Mouse (Mus musculus): ENCODE measurements at regions not wholly inside any gene's neighbourhood (a gene's known extent, or its start where the extent isn't known, plus 50 kb on each side); places are given as distances from the start of the nearest gene placed in this dataset.
A peak's percentile ranks its signal among the peaks of the same experiment; 100 is the strongest.

DNA sequence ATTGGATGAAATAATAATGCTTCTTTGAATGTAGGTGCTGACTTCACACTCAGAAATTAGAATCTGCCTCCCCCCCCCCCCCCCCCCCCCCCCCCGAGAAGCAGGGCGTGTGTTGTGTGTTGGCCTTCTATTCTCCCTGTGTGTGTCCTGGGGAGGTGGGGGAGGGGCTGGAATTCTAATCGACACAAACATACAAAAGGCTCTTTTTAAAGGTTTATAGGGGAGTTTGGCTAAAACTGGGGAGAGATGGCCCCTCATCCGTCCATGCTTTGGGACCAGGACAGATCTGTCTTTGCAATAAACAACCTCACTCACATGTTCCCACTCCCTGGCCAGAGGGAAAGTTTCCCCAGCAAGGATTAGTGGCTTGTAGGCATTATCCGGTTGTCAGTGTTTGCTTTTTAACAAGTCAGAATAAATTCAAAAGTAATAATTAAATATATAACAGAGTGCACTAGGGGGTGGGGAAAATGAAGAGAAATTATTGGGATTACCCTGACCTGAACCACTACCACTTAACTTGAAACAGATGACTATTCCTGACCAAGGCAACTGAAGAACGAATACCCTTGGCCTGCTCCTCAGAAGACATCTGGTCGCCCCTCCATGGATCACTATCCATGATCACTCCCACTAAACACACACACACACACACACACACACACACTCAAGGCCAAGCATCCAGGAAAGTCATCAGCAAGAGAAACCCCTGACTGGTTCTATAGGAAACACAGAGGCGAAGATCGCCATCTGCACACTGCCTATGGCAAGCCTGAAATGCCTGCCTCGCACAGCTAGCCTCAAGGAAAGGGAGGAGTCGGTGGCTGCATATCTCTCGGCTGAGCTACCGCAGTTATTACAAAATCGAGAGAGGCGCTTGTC, 223.5 kb upstream of the Rgma start:
- no peak for DNase-seq

DNA sequence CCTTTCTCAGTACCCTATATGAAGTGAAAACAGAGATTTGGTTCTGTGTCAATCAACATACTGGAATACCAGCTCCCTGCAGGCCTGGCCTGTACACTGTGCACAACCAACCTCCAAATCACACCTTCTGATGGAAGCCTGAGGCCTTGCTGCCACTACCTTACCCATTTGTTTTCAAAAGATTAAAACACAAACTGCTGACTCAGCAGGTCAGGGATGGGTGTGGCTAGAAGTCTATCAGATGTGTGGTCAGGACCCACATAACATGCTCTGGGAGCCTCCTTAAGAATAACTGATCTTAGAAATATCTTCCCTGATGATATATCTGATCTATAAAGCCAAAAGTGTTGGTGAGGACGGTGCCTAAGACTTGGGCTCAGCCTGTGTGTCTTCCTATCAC, 221.6 kb upstream of the Rgma start:
- DNase-seq: no peak

DNA sequence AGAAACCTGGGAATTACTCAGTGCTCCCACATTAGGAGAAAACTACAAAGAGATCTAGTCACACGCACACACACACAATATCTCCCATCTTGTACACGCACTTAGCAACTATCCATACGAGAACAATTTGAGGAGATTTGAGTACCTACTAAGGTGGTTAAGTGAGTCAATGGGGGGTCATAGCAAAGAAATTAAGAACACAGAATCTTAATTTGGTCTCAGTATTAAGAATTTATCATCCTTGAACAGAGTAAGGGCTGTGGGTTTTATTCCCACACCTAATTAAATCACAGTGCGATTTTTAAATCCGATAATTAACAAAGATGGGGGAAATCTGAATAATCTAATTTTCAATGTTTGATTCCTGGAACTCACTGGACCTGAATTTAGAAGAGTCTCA, 216.5 kb upstream of the Rgma start:
- no peak for DNase-seq

DNA sequence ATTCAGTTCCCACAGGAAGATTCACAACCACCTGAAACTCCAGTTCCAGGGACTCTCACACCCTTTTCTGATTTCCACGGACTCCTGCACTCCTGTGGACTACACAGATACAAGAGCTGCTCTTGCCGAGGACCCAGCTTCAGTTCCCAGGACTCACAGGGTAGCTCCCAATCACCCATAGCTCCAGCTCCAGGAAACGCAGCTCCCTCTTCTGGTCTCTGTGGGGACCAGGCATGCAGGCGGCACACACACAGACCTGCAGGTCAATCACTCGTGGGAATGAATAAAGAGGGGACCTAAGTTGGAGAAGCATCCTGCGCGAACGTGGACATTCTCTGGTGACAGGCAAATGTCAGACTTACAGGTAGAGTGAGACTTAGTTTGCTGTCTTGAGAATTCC, 214.3 kb upstream of the Rgma start:
- no peak for DNase-seq

DNA sequence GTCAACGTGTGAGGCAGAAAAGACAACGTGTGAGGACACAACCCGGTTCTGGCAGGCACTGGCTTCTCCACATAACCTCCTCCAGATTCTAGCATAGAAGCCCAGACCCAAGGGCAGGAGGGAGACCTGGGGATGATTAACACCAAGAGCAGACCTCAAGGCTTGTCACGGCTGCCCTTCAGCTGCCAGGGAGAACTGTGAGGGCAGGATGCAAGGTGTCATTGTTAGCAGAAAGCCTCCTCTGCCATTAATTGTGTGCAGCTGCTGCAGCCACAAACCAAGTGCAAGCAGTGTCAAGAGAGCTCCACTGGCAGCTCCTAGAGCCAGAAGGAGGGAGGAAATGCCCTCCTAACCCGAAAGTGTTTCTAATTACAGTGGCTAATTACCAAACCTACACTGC, 211.6 kb upstream of the Rgma start:
- no peak for DNase-seq

DNA sequence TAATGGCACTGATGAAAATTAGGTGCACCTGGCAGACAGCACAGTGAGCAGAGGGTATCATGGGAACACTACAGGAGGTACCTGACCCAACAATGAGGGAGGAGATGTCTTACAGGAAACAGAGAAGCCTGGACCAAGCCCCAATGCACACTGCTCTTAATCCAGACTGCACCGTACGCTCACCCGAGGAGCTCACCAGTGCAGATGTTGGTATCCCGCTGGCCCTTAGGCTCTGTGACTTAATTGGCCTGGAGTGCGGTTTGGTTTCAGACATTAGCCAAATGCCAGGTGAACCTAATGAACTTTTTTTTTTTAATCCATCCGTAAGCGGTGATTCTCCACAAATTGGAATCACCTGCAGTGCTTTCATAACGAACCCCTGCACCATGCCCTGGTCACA, 209.8 kb upstream of the Rgma start:
- no peak for DNase-seq

DNA sequence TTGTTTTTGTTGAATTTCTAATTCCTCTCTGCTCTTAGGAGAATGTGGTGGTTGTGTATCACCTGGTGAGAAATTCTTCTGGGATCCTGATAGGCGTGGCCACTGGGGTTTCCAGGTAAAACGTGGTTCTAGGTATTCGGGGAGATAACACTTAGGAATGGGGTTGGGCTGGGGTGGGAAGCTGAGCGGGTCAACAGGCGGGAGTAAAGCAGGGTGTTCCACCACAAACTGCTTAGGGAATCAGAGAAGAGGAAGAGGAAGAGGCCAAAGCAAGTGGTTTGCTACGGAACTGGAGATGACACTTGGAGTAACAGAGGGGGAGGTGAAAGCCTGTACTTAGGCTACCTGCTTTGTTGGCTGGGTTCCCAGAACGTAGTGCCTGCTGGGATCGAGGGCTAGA, 205.9 kb upstream of the Rgma start:
- no peak for DNase-seq

DNA sequence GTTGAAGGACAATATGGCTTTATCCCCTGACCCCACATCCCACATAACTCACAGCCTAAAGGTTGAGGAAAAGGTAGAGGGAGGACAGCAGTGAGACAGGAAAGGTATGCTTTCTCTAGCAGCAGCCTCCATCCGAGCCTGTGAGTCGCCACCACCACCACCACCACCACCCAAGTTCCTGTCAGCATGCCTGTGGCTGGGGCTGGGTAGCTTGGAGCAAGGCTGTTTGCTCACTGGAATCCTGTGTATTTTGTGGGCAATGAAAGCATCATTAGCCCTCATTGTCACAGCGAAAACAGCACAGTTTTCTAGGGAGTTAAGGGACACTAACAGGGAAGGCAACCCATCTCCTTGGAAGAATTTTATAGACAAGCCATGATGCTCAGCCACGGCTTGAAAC, 202.7 kb upstream of the Rgma start:
- no peak for DNase-seq

DNA sequence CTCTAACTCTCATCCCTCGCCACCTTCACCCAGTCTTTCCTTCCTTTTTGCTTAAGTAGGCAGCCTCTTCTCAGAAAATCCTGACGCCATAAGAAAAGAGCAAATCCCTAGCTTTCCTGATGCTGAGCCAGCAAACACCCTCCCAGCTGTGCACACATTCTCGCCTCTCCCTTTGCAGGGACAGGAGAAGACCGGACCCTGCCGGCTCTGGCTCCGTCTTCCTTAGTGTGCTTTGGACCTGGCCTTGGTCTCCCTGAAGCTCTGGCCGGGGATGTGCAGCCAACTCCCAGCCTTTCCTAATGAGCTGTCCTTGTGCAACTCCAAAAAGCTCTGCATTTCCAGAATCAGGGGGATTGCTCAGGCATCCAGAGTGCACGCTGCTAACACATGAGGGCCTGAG, 191.5 kb upstream of the Rgma start:
- no peak for DNase-seq

DNA sequence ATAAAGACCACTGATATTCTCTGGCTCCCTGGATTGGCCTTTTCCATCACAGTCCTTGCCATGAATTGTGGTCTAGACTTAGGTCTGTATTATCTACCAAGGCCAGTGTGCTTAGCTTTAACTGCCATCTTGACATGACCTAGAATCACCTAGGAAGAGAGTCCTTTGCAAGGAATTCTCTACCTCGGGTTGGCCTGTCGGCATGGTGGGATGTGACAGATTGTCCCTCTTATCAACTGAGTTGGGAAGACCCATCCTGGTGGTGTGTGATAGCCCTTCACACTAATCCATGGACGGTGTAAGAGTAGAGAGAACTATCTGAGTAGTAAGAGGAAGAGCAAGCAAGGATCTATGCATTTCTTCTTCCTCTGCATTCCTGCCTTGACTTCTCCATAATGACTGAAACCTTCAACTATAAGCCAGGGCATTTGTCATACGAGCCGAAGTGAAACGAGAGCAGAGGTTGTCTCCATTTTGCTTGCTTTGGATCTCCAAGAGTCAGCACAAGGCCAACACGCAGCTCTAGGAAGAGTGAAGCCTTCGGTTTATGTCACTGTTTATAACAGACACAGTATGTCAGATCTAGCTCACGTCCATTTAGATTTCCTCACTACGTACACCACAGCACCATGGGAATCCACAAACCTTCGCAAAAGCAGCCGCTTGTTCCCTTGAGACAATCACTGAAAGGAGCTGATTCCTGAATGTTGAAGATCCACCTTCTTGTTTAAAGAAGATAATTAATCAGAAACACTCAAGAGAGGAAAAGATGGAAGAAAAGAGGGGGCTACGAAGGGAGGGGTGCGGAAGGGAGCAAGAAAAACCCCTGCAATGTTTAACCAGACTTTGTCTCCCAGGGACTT, 190.9 kb upstream of the Rgma start:
- DNase-seq: no peak

DNA sequence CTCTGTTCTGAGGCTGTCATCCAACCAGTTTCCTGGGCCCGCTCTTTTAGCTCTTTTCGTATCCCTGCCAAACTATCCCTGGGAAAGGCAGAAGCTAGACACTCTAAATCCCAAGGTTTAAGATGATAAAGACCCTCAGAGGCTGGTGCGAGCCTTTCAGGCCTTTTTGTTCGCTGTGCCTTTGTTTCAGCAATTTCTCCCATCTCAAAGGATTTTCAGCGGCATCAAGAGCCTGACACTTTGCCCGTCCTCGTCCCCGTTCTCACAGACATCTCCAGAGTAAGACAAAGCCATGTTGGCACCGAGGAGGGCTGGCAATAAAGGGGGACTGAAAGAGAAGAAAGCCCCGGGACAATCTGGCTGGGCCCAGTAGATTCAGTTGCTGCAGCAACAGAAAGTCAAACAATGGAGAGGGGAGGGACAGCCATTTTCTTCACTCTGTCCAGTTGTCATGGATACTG, 190.2 kb upstream of the Rgma start:
- no peak for DNase-seq

DNA sequence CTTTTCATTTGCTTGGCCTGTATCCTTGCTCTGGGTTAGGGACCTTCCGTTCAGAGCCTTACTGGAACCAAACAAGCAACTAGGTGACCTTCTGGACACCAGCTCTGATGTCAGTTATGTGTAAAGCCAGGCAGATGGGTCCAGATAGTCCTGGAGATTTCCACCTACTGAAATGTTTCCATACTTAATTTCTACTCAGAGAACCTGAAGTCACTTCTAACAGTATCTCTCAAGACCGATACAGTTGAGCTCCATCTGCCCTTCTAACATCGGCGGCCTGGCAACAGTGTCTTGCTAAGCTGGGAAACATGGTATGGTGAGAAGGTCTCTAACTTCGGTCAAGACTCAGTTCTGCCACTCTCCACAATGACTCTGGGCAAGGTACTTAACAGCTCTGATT, 189.7 kb upstream of the Rgma start:
- DNase-seq: no peak

DNA sequence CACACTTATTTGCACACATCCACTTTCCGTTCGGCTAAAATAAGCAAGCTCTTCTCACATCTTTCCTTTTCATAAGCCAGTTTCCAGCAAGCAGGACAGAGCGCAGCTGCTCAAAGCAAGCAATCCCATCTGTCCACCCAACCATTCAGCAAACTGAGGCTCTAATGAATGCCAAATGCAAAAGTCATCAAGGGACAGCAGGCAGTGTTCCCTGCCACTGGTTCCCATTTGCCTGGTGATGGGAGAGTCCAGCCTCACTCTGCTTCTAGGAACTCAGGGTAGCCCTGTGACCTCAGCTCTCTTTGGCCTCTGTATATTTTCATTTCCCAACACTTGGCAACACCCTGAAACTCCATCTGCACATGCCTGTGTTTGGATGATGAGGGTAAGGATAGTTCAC, 188.8 kb upstream of the Rgma start:
- no peak for DNase-seq

DNA sequence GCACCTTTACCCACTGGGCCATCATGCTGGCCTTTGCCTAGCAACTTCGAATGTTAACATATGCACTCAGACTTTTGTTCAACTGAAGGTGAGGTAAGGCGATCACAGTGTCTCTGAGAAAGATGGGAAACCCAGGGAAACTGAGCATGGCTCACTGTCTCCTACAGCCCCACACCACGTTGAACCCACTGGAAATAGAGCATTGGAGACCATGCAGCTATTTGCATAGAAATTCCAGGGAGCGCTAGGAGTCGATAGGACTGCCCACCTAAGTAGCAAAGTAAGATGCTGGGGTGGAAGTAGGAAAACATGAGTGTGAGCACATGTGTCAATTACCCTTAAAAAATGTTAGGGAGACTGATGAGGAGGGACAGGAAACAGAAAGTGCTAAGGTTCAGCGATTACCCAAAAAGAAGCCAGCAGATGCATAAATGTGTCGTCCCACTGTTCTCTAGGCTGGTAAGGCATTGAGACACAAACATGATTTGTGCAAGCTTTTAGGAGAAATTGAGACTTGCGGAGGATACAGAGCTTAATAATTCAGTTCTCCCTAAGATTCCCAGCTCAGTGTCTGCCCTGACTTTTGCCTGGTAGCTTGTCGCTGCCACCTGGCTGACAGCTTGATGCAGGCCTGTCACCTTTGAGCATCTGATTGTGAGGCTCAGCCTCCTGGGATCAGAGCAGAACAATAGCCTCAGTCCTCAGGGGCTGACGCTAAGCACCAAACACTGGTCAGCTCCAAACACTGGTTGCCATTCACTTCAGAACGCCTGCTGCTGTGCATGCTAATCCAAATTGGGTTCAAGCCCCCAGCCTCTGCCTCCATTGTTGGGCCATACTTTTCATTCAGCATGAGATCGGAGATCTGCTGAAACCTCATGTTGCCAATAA, 183.7 kb upstream of the Rgma start:
- DNase-seq: no peak

DNA sequence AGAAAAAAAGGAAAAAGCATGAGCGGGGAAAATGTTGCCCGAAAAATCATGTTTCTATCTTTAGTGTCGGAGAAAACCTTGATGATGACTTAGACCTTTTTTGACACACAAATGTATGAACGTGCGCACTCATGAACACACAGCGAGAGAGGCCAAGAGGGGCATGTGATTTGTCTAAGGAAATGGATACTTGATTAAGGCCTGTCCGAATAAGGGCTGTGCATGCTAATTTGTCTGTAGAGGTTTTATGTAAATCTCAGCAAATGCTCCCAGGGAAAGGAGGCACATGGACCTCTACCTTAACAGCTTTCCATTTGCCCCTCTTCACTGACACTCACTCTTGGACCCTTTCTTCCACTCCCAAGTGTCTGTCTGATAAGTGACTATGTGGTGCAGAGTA, 182.5 kb upstream of the Rgma start:
- no peak for DNase-seq

DNA sequence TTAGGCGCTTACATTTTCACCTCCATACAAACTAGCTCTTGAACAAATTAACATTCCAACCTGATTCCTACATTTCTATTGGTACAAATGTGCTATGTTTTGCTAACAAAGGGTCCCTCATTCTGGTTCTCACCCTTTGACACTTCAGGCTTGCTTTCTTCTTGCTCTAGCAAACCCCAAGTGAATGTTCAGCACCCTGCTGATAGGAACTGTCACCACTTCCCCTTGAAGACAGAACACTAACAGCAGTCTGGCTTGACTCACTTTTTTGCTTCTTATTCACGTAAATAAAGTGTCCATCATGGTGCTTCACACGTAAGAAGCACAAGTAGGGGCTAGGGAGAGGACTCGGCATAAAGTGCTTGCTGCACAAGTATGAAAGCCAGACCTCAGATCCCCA, 180.0 kb upstream of the Rgma start:
- DNase-seq: no peak

DNA sequence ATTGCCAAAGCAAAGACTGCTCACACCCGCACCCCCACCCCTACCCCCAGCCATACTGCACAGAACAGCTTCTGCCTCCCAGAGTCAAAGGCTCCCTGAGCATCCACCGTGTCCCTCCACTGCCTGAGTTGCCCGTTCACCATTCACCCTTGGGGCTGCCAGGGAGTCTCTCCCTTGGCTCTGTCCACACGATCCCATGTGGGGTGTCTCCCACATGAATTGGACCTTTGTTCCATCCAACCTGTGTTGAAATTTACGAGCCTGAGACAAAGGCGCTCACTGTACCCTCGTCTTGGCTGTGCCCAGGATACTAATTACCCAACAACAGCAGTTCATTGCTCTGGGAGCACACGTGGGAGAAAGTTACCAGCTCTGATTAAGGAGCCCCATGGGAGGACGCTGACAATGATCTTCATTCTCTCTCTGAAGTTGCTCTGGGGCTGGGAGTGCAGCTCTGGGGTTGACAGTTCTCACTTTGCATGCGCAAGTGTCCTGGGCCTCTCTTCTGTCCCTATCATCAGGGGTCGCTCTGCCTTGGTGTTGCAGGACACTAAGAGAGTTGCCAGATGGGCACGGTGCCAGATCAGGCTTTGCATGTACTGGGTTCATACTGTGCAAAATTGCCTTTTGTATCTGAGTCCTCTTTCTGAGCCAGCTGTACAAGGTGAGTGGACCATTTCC, 178.3 kb upstream of the Rgma start:
- DNase-seq: no peak

DNA sequence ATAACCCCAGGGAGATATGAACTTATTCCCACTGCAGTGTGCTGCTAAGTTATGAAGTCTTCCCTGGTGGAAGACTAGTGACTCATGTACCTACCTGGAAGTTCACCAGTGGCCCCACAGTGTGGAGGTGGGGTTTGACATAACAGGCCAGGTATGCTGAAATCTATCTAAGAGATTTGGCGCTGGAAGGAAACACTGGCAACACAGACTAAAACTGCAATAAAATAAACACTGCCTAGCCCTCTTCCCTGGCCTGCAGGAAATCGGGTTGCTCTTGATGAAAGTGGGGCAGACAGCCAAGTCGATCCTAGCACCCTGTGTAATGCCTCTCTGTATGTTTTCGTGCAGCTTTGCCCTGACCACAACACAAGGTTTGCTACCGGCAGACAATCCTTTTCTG, 177.2 kb upstream of the Rgma start:
- peak in 1 of 2 experiments; percentile 16 for DNase-seq

DNA sequence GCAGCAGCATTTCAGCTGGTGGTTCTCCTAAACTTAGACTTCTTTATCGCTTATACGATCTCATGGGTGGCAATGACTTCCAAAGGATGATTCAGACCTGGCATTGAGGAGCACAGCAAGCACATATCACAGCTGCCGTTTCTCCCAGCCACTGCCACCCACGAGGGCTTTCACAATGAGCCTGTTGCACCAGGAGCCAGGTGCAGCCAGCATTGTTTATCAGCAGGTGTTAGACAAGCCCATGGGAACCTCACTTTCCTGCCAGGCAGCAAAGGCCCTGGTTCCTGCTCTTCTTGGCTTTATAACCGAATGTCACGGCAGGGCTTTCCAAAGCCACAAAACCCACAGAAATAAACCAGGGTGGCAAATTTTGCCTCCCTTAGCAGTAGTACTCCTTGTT, 175.3 kb upstream of the Rgma start:
- DNase-seq: peak in 1 of 2 experiments; percentile 12

DNA sequence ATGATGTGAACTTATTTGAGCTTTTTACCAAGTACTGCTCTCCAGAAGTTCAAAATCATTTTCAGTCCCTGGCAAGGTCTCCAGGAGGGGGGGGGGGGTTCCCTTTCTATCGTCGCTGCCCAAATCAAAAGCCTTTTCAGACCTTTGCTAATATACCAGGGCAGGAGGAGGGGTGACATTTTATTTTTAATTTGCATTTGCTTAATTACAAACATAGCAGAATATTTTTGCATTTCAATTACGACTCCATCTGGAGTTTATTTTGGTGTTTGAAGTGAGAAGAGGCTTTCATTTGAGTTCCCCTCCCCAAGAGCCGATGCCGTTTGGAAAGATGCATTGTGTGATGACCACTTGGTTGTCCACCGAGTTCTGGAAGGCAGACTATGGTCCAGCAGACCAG, 174.0 kb upstream of the Rgma start:
- no peak for DNase-seq

DNA sequence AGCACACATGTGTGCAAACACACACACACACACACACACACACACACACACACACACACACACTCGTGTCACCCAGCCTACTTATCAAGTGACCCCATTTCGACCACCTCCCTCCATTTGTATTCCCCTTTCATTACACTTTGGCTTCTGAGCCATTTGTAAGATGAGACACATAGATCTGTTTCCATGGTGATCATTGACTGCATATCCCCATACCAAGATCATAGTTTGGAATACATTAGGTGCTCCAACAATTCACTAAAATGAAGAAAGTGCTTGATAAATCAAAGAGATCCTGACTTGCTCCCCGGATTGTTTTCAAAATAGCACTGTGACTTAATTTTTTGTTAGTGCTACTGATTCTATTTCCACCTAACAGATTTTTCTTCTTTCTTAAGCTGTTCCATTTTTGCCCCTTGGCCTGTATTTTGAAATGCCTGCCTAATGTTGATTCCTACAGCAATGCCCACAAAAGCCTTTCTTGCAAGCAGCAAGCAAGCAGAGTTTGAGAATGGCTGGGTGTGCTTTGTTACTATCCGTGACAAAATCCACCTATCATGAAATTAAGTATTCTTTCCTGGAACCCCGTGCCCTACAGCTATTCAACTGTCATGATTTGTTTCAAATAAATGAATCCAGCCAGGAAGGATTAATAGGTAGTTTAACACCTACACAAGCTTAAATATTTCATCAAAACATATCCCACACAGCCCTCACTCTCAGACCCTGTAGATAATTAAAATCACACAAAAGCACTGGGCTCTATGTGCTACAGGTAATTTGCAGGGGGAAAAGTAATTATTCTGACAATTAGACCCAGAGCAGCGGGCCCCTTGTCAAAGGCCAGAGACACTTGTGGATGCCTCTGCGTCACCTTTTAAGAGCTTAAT, 168.1 kb upstream of the Rgma start:
- DNase-seq: no peak

DNA sequence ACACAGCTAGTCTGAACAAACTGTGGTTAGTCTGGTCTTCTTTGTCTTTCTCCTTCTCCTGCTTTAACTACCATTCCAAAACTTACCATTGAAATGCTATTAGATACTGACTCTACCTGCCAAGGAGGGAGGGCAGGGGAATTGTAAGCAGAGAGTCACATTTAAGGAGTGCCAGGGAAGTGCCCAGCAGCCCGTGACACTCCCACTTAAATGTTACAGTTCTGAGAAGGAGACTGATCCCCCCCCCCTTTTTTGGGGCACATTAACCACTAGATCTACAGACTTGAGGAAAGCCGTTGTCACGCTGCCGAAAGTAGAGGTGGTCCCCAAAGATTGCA, 166.9 kb upstream of the Rgma start:
- no peak for DNase-seq

All from thymus, adult 18-20 months (tissue).